Mouse (Mus musculus): ENCODE data around the gene Ldhd. TPM values are rescaled to one million over a fixed set of nuclear protein-coding genes. Genes with fewer than 3 reads are reported as not detected.

Gene Ldhd
- polyA plus RNA-seq, 1 experiment from 2014 or later: 0.21 TPM

- Histone ChIP-seq H3K27me3 (ENCODE audit: control insufficient read depth, insufficient read depth, low read length) (no peaks in the 10 kb centered on the region), H3K9me3 (ENCODE audit: control insufficient read depth, low read length) (no peaks in the 10 kb centered on the region), H3K27ac (ENCODE audit: low read depth, low read length) (no peak overlapping the region), H3K4me3 (ENCODE audit: low read depth, low read length) (no peak overlapping the region), H3K9ac (ENCODE audit: low read length) (no peak overlapping the region), H3K4me2 (ENCODE audit: low read depth) (no peak overlapping the region), H3K36me3 (ENCODE audit: control insufficient read depth, insufficient read depth, low read length) (no peaks in the 10 kb centered on the region), H3K4me1 (ENCODE audit: control insufficient read depth, insufficient read depth, low read length) (no peaks in the 10 kb centered on the region)
- WGBS: 87% methylated on average over 3 of the region's 3 CpGs
- no peak for DNase-seq (ENCODE audit: low spot score)
- no peak for ATAC-seq (ENCODE audit: insufficient read depth, low FRiP score, low TSS enrichment)
These were observed 49.9 kb downstream of the Ldhd start for GRCm38 (mm10) chr8:111580306-111580705.

- DNase-seq (ENCODE audit: low spot score) (no peak), ATAC-seq (ENCODE audit: insufficient read depth, low FRiP score, low TSS enrichment) (no peak)
- 100% methylated on average over 1 of the region's 1 CpGs for WGBS
- Histone ChIP-seq H3K27me3 (ENCODE audit: control insufficient read depth, insufficient read depth, low read length) (no peaks in the 10 kb centered on the region), H3K27ac (ENCODE audit: low read depth, low read length) (no peak overlapping the region), H3K9ac (ENCODE audit: low read length) (no peak overlapping the region), H3K36me3 (ENCODE audit: control insufficient read depth, insufficient read depth, low read length) (no peaks in the 10 kb centered on the region), H3K4me2 (ENCODE audit: low read depth) (no peak overlapping the region), H3K9me3 (ENCODE audit: control insufficient read depth, low read length) (no peaks in the 10 kb centered on the region), H3K4me1 (ENCODE audit: control insufficient read depth, insufficient read depth, low read length) (no peaks in the 10 kb centered on the region), H3K4me3 (ENCODE audit: low read depth, low read length) (no peak overlapping the region)
These were observed 50.9 kb downstream of the Ldhd start for GRCm38 (mm10) chr8:111579318-111579717.

- no peak for DNase-seq (ENCODE audit: low spot score)
- ATAC-seq (ENCODE audit: insufficient read depth, low FRiP score, low TSS enrichment): no peak
- H3K27ac ChIP-seq (ENCODE audit: low read depth, low read length): no peak overlapping the region
- 91% methylated on average over 9 of the region's 9 CpGs for WGBS
- H3K4me1 ChIP-seq (ENCODE audit: control insufficient read depth, insufficient read depth, low read length): no peaks in the 10 kb centered on the region
- H3K4me2 ChIP-seq (ENCODE audit: low read depth): no peak overlapping the region
- no peaks in the 10 kb centered on the region for H3K9me3 ChIP-seq (ENCODE audit: control insufficient read depth, low read length)
- H3K36me3 ChIP-seq (ENCODE audit: control insufficient read depth, insufficient read depth, low read length): no peaks in the 10 kb centered on the region
- no peak overlapping the region for H3K4me3 ChIP-seq (ENCODE audit: low read depth, low read length)
- H3K9ac ChIP-seq (ENCODE audit: low read length): no peak overlapping the region
- no peaks in the 10 kb centered on the region for H3K27me3 ChIP-seq (ENCODE audit: control insufficient read depth, insufficient read depth, low read length)
These were observed 52.2 kb downstream of the Ldhd start for GRCm38 (mm10) chr8:111577880-111578533.

GRCm38 (mm10) chr8:111576501-111576900, 53.7 kb downstream of the Ldhd start:
- ATAC-seq (ENCODE audit: insufficient read depth, low FRiP score, low TSS enrichment): no peak
- Histone ChIP-seq H3K4me2 (ENCODE audit: low read depth) (no peak overlapping the region), H3K4me3 (ENCODE audit: low read depth, low read length) (no peak overlapping the region)

GRCm38 (mm10) chr8:111575492-111575891, 54.7 kb downstream of the Ldhd start:
- Histone ChIP-seq H3K9ac (ENCODE audit: low read length) (no peak overlapping the region), H3K4me2 (ENCODE audit: low read depth) (no peak overlapping the region), H3K4me1 (ENCODE audit: control insufficient read depth, insufficient read depth, low read length) (peaks cover 8% of the 10 kb centered on the region), H3K36me3 (ENCODE audit: control insufficient read depth, insufficient read depth, low read length) (no peaks in the 10 kb centered on the region), H3K27me3 (ENCODE audit: control insufficient read depth, insufficient read depth, low read length) (no peaks in the 10 kb centered on the region), H3K4me3 (ENCODE audit: low read depth, low read length) (no peak overlapping the region), H3K27ac (ENCODE audit: low read depth, low read length) (no peak overlapping the region), H3K9me3 (ENCODE audit: control insufficient read depth, low read length) (no peaks in the 10 kb centered on the region)
- WGBS: 96% methylated on average over 4 of the region's 4 CpGs
- ATAC-seq (ENCODE audit: insufficient read depth, low FRiP score, low TSS enrichment): no peak
- no peak for DNase-seq (ENCODE audit: low spot score)

More at GRCm38 (mm10) chr8:111576501-111576900, 53.7 kb downstream of the Ldhd start:
- Histone ChIP-seq H3K27me3 (ENCODE audit: control insufficient read depth, insufficient read depth, low read length) (no peaks in the 10 kb centered on the region), H3K9ac (ENCODE audit: low read length) (no peak overlapping the region), H3K27ac (ENCODE audit: low read depth, low read length) (no peak overlapping the region), H3K4me1 (ENCODE audit: control insufficient read depth, insufficient read depth, low read length) (peaks cover 8% of the 10 kb centered on the region), H3K36me3 (ENCODE audit: control insufficient read depth, insufficient read depth, low read length) (no peaks in the 10 kb centered on the region), H3K9me3 (ENCODE audit: control insufficient read depth, low read length) (no peaks in the 10 kb centered on the region)
- no peak for DNase-seq (ENCODE audit: low spot score)

GRCm38 (mm10) chr8:111574016-111574415, 56.2 kb downstream of the Ldhd start:
- ATAC-seq (ENCODE audit: insufficient read depth, low FRiP score, low TSS enrichment) (no peak), DNase-seq (ENCODE audit: low spot score) (no peak)
- Histone ChIP-seq H3K27me3 (ENCODE audit: control insufficient read depth, insufficient read depth, low read length) (no peaks in the 10 kb centered on the region), H3K9me3 (ENCODE audit: control insufficient read depth, low read length) (no peaks in the 10 kb centered on the region), H3K36me3 (ENCODE audit: control insufficient read depth, insufficient read depth, low read length) (no peaks in the 10 kb centered on the region), H3K9ac (ENCODE audit: low read length) (no peak overlapping the region), H3K4me1 (ENCODE audit: control insufficient read depth, insufficient read depth, low read length) (peaks cover 8% of the 10 kb centered on the region), H3K4me3 (ENCODE audit: low read depth, low read length) (no peak overlapping the region), H3K4me2 (ENCODE audit: low read depth) (no peak overlapping the region), H3K27ac (ENCODE audit: low read depth, low read length) (no peak overlapping the region)
- 86% methylated on average over 2 of the region's 2 CpGs for WGBS

Other genes starting within 250 kb of the Ldhd start
- not detected in 2 replicates for gene Fa2h, start 236.6 kb downstream of the Ldhd start, polyA plus RNA-seq (2014; fragmentation: Nextera tagmentation; extraction: Ambion mirVana)
- gene Wdr59, start 108.3 kb downstream of the Ldhd start, polyA plus RNA-seq (2014; fragmentation: Nextera tagmentation; extraction: Ambion mirVana): 3.1 and 3.8 TPM in 2 replicates
- 63.1 and 64.8 TPM in 2 replicates for gene Znrf1, start 94.3 kb downstream of the Ldhd start, polyA plus RNA-seq (2014; fragmentation: Nextera tagmentation; extraction: Ambion mirVana)
- gene Zfp1, start 13.0 kb upstream of the Ldhd start, polyA plus RNA-seq (2014; fragmentation: Nextera tagmentation; extraction: Ambion mirVana): 22.3 and 22.7 TPM in 2 replicates
- not detected in 2 replicates for gene Ctrb1, start 60.6 kb upstream of the Ldhd start, polyA plus RNA-seq (2014; fragmentation: Nextera tagmentation; extraction: Ambion mirVana)
- gene Bcar1, start 113.4 kb upstream of the Ldhd start, polyA plus RNA-seq (2014; fragmentation: Nextera tagmentation; extraction: Ambion mirVana): 60.3 and 62.5 TPM in 2 replicates
- gene Cfdp1, start 223.9 kb upstream of the Ldhd start, polyA plus RNA-seq (2014; fragmentation: Nextera tagmentation; extraction: Ambion mirVana): 205 and 212 TPM in 2 replicates
- gene Tmem170, start 246.4 kb upstream of the Ldhd start, polyA plus RNA-seq (2014; fragmentation: Nextera tagmentation; extraction: Ambion mirVana): 6.0 and 6.6 TPM in 2 replicates